Mouse (Mus musculus) bone marrow macrophage, adult 2 months (primary cell): ENCODE data around the gene Smyd1. TPM values are rescaled to one million over a fixed set of nuclear protein-coding genes. Genes with fewer than 3 reads are reported as not detected.

Experiments
- H3K27ac ChIP-seq: 2 replicates; pipeline ENCODE4 v1.5.1; 2012; ENCODE audit warnings: low read depth, low read length; ENCODE audit not compliant: insufficient read depth
- H3K4me1 ChIP-seq: 2 replicates; pipeline ENCODE4 v1.6.1; 2012; ENCODE audit warnings: low read length; ENCODE audit not compliant: control insufficient read depth, insufficient read depth
- H3K4me3 ChIP-seq: 2 replicates; pipeline ENCODE4 v1.5.1; 2012; ENCODE audit warnings: mild to moderate bottlenecking, low read length, moderate library complexity; ENCODE audit not compliant: insufficient read depth
- CTCF ChIP-seq: IDR thresholded peaks from 2 replicates; pipeline ENCODE4 v1.5.1; 2012; ENCODE audit warnings: low read depth, mild to moderate bottlenecking, low read length, moderate library complexity
- POLR2A ChIP-seq: IDR thresholded peaks from 2 replicates; pipeline ENCODE4 v1.6.1; 2012; ENCODE audit warnings: mild to moderate bottlenecking, low read depth, low read length, borderline replicate concordance
- polyA plus RNA-seq: library from polyadenylated mRNA; stranded (reverse); fragments of >200 nt; gene quantifications from 2 replicates; pipeline ENCODE4 v1.2.4, GENCODE M21; 2012; ENCODE audit not compliant: missing spikeins, insufficient read depth, insufficient read length

Smyd1 gene
- polyA plus RNA-seq, 1 experiment, result not detected

DNA sequence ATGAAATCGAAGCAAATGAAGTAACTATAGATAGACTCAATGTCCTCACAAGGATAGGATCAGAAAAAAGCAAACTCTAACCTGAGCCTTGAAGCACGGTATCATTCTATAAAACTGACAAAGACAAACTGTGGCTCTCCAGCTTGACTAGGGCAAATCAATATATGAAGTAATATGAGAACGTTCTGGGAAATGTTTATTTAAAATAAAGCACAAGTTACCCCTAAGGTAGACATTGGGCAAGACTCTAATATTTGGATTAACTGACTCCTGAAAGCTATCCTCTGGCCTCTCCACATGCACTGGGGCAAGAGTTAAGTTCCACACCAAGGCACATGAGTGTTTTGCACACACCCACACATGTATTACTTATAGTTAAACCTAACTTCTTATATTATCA, 61.0 kb downstream of the Smyd1 start:
- Histone ChIP-seq H3K27ac (no peak overlapping the region), H3K4me3 (no peak overlapping the region), H3K4me1 (peaks cover 16% of the 10 kb centered on the region)
- TF ChIP-seq POLR2A (no peak), CTCF (no peak)

GRCm38 (mm10) chr6:71260051-71260640, 61.9 kb downstream of the Smyd1 start:
- Histone ChIP-seq H3K4me1 (peaks cover 16% of the 10 kb centered on the region), H3K4me3 (no peak overlapping the region), H3K27ac (no peak overlapping the region)
- TF ChIP-seq CTCF (no peak), POLR2A (no peak)

DNA sequence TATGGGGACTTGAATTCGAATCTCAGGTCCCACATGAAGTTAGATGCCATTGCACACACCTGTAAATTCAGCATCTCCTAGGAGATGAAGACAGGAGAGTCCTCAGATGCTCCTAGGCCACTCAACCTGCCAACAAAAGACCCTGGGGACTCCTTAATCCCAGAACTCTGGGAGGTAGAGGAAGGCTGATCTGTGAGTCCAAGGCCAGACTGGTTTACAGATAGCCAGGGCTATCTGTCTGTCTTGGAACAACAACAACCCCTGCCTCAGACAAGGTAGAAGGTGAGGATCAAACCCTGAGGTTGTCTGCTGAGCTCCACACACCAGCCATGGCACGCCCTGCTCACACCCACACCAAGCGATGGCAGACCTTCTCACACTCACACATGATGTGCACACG, 62.9 kb downstream of the Smyd1 start:
- TF ChIP-seq POLR2A (no peak), CTCF (no peak)
- Histone ChIP-seq H3K4me1 (peaks cover 16% of the 10 kb centered on the region), H3K27ac (no peak overlapping the region), H3K4me3 (no peak overlapping the region)

DNA sequence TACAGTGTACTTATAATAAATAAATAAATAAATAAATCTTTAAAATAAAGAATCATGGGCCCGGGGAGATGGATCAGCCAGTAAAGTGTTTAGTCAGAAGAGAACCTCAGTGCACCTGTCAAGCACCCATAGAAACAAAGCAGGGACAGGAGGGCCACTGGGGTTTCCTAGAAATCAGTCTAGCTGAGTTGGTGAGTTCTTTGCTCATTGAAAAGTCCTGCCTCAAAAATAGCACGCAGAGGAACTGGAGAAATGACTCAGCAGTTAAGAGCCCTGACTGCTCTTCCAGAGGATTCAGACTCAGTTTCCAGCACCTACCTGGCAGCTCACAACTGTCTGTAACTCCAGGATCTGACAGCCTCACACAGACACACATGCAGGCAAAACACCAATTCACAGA, 63.5 kb downstream of the Smyd1 start:
- H3K27ac ChIP-seq, result no peak overlapping the region
- H3K4me1 ChIP-seq, result peaks cover 16% of the 10 kb centered on the region
- TF ChIP-seq POLR2A (no peak), CTCF (no peak)
- no peak overlapping the region for H3K4me3 ChIP-seq

DNA sequence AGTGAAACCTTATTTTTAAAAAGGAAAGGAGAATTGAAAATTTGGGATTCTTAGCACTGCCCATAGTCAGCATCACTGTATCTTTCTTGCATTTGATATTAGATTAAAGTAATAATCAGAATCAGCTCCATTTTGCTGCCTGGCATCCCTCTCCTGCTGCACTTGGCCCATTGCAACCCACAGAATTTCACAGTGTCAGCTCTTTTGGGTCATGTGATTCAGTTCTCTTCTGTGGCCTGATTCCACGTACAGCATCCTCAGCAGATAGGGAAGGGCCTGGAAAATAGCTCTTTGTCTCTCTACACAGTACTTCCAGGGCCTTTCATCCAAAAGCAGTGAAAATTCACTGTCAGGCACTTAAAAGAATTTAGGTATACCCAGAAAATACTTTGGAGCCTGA, 64.7 kb downstream of the Smyd1 start:
- Histone ChIP-seq H3K4me3 (no peak overlapping the region), H3K27ac (no peak overlapping the region), H3K4me1 (peaks cover 16% of the 10 kb centered on the region)
- TF ChIP-seq CTCF (no peak), POLR2A (no peak)

- peaks cover 19% of the 10 kb centered on the region for H3K4me1 ChIP-seq
- H3K4me3 ChIP-seq, result no peak overlapping the region
- TF ChIP-seq CTCF (no peak), POLR2A (no peak)
- no peak overlapping the region for H3K27ac ChIP-seq
Observed at GRCm38 (mm10) chr6:71256166-71256565, 65.9 kb downstream of the Smyd1 start.

DNA sequence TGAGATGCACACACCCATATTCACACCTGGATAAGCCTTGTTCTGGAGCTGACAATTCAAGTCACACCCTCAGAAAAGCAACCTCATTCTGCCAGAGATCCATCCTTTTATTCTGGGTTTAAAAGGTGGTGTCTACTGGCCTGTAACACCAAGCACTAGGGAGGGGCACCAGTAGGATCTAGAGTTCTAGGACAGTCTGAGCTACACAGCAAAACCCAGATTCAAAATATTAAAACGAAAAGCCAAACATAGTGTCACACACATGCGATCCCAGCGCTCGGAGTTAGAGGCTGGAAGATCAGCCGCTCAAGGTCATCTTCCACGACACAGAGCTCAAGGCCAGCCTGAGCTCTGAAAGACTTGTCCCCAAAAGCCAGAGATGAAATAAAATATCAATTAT, 67.6 kb downstream of the Smyd1 start:
- no peak for TF ChIP-seq CTCF
- TF ChIP-seq POLR2A, result no peak
- peaks cover 27% of the 10 kb centered on the region for H3K4me1 ChIP-seq
- H3K4me3 ChIP-seq, result no peak overlapping the region
- no peak overlapping the region for H3K27ac ChIP-seq

DNA sequence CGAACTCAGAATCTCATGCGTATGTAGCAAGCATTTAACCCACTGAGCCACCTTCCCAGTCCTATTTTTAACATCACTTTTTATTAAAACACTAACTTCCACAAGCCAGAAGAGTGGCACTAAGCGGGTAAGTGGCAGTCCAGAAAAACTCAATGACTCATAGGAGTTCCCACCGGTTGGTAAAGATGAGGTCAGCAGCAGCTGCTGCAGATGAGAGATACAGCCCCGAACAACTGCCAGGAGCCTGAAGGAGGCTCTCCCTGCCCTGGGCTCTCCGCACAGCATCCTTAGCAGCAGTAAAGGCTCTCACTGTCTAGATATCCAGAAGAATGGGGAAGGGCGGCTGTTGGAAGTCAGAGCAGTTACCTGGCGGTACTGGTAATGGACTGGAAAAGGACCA, 71.1 kb downstream of the Smyd1 start:
- no peak overlapping the region for H3K27ac ChIP-seq
- no peak overlapping the region for H3K4me3 ChIP-seq
- no peak for TF ChIP-seq POLR2A
- no peak for TF ChIP-seq CTCF
- H3K4me1 ChIP-seq, result peaks cover 11% of the 10 kb centered on the region

DNA sequence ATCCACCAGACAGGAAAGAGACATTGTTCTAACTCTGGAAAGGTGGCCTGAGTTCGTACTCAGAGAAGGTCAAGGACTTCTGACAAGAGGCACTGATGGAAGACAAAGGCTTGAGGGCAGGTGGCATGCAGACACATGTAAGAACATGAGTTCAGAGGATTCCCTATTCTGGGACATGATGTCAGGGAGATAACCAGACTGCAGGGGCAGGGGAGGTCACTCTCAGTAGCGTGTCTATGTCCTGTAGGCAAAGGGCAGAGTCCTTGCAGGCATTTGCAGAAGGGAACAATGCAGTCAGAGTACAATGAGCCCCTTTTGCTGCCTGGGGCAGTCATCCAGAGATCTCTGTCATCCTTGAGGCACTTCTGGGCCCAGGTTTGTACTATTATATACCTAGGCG, 72.4 kb downstream of the Smyd1 start:
- TF ChIP-seq POLR2A (no peak), CTCF (no peak)
- peaks cover 15% of the 10 kb centered on the region for H3K4me1 ChIP-seq
- H3K4me3 ChIP-seq, result no peak overlapping the region
- no peak overlapping the region for H3K27ac ChIP-seq

GRCm38 (mm10) chr6:71248420-71248819, 73.6 kb downstream of the Smyd1 start:
- peaks cover 15% of the 10 kb centered on the region for H3K4me1 ChIP-seq
- H3K27ac ChIP-seq, result no peak overlapping the region
- H3K4me3 ChIP-seq, result no peak overlapping the region
- TF ChIP-seq POLR2A (no peak), CTCF (no peak)

DNA sequence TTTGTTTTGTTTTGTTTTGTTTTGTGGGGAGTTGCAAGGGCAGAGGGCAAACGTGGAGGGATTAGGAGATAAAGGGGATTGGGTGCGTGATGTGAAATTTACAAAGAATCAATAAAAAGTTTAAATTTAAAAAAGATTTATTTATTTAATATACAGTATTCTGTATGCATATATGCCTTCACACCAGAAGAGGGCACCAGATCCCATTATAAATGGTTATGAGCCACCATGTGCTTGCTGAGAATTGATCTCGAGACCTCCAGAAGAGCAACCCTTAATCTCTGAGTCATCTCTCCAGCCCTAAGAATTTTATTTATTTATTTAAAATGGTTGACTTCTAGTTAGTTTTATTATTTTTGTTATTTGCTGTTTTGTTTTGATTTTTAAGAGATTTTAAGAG, 78.8 kb downstream of the Smyd1 start:
- TF ChIP-seq POLR2A (no peak), CTCF (no peak)
- H3K4me1 ChIP-seq, result 0 out of 2 replicates have a peak, but pooled peaks cover 4% of the 10 kb centered on the region
- no peak overlapping the region for H3K4me3 ChIP-seq
- H3K27ac ChIP-seq, result no peak overlapping the region
